Mouse (Mus musculus) olfactory bulb, adult 2 months (tissue): ENCODE data around the gene Zfp592.

Source experiments
- CTCF ChIP-seq: fragments of 200-500 bp; IDR thresholded peaks from 2 replicates; pipeline ENCODE4 v1.5.1; 2012; ENCODE audit warnings: low read depth, mild to moderate bottlenecking, low read length, moderate library complexity; ENCODE audit not compliant: insufficient read depth
- POLR2A ChIP-seq: fragments of 200-500 bp; IDR thresholded peaks from 2 replicates; pipeline ENCODE4 v1.6.1; 2012; ENCODE audit warnings: mild to moderate bottlenecking, low read depth, low read length, moderate library complexity; ENCODE audit not compliant: insufficient read depth

GRCm38 (mm10) chr7:80971419-80971818 is 22.1 kb upstream of the Zfp592 start:
- TF ChIP-seq CTCF: no peak
- TF ChIP-seq POLR2A: no peak
